Mouse (Mus musculus): ENCODE measurements at regions not wholly inside any gene's neighbourhood (a gene's known extent, or its start where the extent isn't known, plus 50 kb on each side); places are given as distances from the start of the nearest gene placed in this dataset.

GRCm38 (mm10) chr8:12134200-12134599 is 144.4 kb upstream of the A230072I06Rik start:
- no peak for DNase-seq (ENCODE audit: extremely low read depth, low read depth, low spot score)

- DNase-seq (ENCODE audit: extremely low read depth, low read depth, low spot score), result no peak
Observed at GRCm38 (mm10) chr8:12135392-12136177, 143.0 kb upstream of the A230072I06Rik start.

GRCm38 (mm10) chr8:12136178-12136455 is 142.5 kb upstream of the A230072I06Rik start:
- DNase-seq (ENCODE audit: extremely low read depth, low read depth, low spot score), result no peak

GRCm38 (mm10) chr8:12137496-12137895 is 141.1 kb upstream of the A230072I06Rik start:
- no peak for DNase-seq (ENCODE audit: extremely low read depth, low read depth, low spot score)

GRCm38 (mm10) chr8:12137913-12138312 is 140.7 kb upstream of the A230072I06Rik start:
- DNase-seq (ENCODE audit: extremely low read depth, low read depth, low spot score), result no peak

GRCm38 (mm10) chr8:12151679-12152078 is 126.9 kb upstream of the A230072I06Rik start:
- DNase-seq (ENCODE audit: extremely low read depth, low read depth, low spot score), result no peak

- DNase-seq (ENCODE audit: extremely low read depth, low read depth, low spot score), result no peak
Observed at GRCm38 (mm10) chr8:12152825-12153224, 125.8 kb upstream of the A230072I06Rik start.

- no peak for DNase-seq (ENCODE audit: extremely low read depth, low read depth, low spot score)
Observed at GRCm38 (mm10) chr8:12156893-12157292, 121.7 kb upstream of the A230072I06Rik start.

- no peak for DNase-seq (ENCODE audit: extremely low read depth, low read depth, low spot score)
Observed at GRCm38 (mm10) chr8:12158188-12158587, 120.4 kb upstream of the A230072I06Rik start.

GRCm38 (mm10) chr8:12162921-12163705 is 115.5 kb upstream of the A230072I06Rik start:
- no peak for DNase-seq (ENCODE audit: extremely low read depth, low read depth, low spot score)

GRCm38 (mm10) chr8:12165487-12166152 is 113.0 kb upstream of the A230072I06Rik start:
- no peak for DNase-seq (ENCODE audit: extremely low read depth, low read depth, low spot score)

GRCm38 (mm10) chr8:12171788-12172187 is 106.8 kb upstream of the A230072I06Rik start:
- no peak for DNase-seq (ENCODE audit: extremely low read depth, low read depth, low spot score)

- DNase-seq (ENCODE audit: extremely low read depth, low read depth, low spot score), result no peak
Observed at GRCm38 (mm10) chr8:12175496-12175895, 103.1 kb upstream of the A230072I06Rik start.

GRCm38 (mm10) chr8:12184666-12185065 is 94.0 kb upstream of the A230072I06Rik start:
- no peak for DNase-seq (ENCODE audit: extremely low read depth, low read depth, low spot score)

- no peak for DNase-seq (ENCODE audit: extremely low read depth, low read depth, low spot score)
Observed at GRCm38 (mm10) chr8:12187366-12187765, 91.3 kb upstream of the A230072I06Rik start.

GRCm38 (mm10) chr8:12188451-12188850 is 90.2 kb upstream of the A230072I06Rik start:
- no peak for DNase-seq (ENCODE audit: extremely low read depth, low read depth, low spot score)

GRCm38 (mm10) chr8:12188960-12189359 is 89.7 kb upstream of the A230072I06Rik start:
- DNase-seq (ENCODE audit: extremely low read depth, low read depth, low spot score), result no peak

- DNase-seq (ENCODE audit: extremely low read depth, low read depth, low spot score), result no peak
Observed at GRCm38 (mm10) chr8:12192006-12192405, 86.6 kb upstream of the A230072I06Rik start.

- no peak for DNase-seq (ENCODE audit: extremely low read depth, low read depth, low spot score)
Observed at GRCm38 (mm10) chr8:12205909-12206308, 72.7 kb upstream of the A230072I06Rik start.

GRCm38 (mm10) chr8:12207412-12207811 is 71.2 kb upstream of the A230072I06Rik start:
- no peak for DNase-seq (ENCODE audit: extremely low read depth, low read depth, low spot score)

- no peak for DNase-seq (ENCODE audit: extremely low read depth, low read depth, low spot score)
Observed at GRCm38 (mm10) chr8:12213774-12214173, 64.8 kb upstream of the A230072I06Rik start.
